Mouse (Mus musculus) left cerebral cortex, adult 18-20 months (tissue): ENCODE results near the gene Atp6v0a1. TPM values are rescaled to one million over a fixed set of nuclear protein-coding genes. Genes with fewer than 3 reads are reported as not detected.
"Not testable (repeated sequence)": the region's sequence is repeated elsewhere in the genome, so short reads cannot be mapped to it uniquely, and the experiment has no call there.

ENCODE experiments used
- DNase-seq, 2 experiments: peaks; one replicate each; pipeline ENCODE4 v3.0.0; 2021 to 2022; ENCODE audit warnings: low spot score in 2 of 2, mixed read lengths in 1 of 2
- total RNA-seq, 2 experiments: library from RNA; stranded (reverse); gene quantifications; 2 replicates each; pipeline ENCODE4 v1.2.3; 2021

Gene Atp6v0a1
- total RNA-seq, 2 experiments from 2014 or later = 423 to 445 TPM

DNA sequence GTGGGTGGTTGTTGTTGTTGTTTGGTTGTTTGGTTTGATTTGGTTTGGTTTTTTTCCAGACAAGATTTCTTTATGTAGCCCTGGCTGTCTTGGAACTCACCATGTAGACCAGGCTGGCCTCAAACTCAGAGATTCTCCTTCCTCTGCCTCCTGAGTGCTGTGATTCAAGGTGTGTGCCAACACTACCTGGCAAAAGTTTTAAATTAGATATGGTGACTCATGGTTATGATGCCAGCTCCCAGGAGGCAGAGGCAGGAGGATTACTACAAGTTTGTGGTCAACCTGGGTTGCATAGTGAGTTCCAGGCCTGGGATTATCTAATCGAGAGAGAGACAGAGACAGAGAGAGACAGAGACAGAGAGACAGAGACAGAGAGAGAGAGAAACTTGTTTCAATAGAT is 28.8 kb upstream of the Atp6v0a1 start:
- DNase-seq = no peak

DNA sequence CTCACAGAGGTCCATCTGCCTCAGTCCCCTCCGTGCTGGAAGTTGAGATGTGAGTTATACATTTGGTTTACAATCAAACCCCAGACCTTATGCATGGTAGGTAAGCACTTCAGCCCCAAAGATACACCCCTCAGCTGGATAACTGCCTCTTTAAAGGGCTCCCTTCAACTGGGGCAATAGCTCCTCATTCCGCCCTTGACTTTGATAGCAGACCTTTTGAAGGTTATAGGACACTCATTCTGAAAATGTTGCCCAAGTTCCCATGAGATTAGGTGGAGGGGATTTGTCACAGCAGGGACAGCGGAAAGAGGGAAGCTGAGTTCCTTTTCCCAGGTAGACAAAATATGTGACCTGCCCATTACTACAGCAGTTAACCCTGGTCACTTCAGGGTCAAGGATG is 28.0 kb upstream of the Atp6v0a1 start:
- DNase-seq = no peak

DNA sequence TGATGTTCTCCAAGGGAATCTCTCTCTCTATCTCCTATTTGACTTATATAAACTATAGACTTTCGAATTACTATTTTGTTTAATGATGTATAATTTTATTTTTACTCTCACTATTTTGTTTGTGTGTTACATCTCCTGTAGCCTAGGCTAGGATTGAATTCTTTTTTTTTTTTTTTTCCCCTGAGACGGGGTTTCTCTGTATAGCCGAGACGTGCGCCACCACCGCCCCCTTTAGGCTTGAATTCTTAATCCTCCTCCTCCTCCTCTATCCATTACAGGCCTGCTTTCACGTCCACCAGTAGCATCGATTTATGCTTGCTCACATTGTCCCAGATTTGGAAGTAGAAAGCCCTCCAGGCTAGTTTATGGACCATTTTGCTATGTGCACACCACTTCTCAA is 27.2 kb upstream of the Atp6v0a1 start:
- DNase-seq = no peak

DNA sequence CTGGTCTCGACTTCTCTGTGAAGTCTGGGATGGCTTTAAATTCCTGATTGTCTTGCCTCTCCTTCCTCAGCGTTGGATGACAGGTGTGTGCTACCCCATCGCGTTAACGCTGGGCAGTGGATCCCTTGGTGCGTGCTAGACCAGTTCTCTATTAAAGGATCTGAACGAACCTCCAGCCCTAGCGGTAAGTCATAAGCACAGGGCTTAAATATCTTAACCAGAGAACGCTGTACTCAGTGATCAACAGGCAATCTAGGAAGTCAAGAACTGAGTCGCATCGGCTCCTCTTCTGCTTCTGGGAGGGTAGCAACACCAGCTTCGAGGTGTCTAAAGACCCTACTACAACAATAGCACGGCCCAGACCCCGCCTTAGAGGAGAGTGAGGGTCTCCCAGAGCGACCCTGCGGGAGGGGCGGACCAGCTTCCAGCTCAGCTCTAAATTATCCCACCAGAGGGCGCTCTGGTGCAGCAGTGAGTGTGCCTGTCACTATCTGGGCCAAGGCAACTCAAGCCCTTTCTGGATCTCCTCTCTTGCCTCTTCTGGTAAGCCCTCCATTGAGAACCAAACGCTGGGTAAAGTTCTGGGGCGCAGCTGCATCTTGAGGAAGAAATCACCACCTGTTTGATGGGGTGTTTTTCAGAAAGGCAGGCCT is 26.0 kb upstream of the Atp6v0a1 start:
- peak; percentile 72 to 87 for DNase-seq

DNA sequence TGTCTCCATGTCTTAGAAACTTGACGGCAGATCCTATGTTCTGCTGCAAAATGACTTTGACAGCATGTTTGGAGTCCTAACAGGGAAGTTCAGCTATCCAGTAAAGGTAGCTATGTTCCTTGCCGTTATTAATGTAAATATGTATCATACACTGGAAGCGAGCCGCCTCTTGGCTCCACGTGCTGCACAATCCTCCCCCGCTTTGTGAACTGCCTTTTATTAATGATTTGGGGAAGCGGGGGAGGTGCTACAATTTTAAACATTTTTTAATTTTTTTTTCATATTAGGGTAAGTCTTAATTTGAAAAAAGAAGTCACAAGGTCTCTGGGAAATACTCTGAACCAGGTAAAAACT is 25.5 kb upstream of the Atp6v0a1 start:
- DNase-seq = no peak

DNA sequence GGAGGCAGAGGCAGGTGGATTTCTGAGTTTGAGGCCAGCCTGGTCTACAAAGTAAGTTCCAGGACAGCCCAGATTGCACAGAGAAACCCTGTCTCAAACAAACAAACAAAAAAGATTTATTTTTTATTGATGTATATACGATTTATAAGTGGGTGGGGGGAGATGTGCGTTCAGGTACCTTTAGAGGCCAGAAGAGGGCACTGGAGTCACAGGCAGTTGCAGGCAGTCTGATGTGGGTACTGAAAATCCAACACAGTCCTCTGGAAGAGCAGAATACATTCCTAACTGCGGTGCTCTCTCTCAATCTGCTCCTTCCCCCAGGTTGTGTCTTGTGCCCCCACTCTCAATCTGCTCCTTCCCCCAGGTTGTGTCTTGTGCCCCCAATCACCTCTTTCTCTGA is 23.6 kb upstream of the Atp6v0a1 start:
- no peak for DNase-seq

DNA sequence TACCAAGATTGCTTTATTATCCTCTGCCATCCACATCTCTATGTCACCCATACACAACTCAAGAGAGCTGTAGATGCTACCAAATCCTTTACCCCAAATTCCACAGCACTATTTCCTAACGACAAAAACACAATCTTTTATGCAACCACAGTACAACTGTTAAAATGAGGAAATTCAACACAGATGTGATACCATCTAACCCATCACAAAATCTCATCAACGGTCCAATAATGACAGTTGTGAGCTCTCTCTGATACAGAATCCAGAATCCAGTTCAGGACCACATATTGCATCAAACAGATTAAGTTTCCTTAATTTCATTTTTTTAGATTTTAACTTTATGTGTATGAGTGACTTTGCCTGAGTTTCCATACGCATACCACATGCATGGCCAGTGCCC is 20.6 kb upstream of the Atp6v0a1 start:
- DNase-seq = no peak

DNA sequence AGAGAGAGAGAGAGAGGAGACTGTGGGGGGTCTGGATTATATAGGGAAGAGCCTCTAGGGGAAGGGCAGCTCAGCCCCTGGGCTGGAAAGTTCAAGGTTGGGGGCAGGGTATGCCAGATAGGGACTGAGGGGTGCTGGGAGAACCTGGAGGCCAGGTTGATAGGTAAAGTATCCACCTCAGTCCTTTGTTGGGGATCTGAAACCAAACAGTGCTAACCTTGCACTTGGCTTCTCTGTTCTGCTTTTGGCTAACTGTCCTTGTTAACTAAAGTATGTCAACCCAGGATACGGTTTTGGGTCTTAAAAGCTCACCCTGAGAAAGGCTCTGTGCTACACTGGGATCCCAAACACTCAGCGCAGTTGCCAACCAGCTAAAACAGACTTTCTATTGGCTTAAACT is 19.6 kb upstream of the Atp6v0a1 start:
- no peak for DNase-seq

DNA sequence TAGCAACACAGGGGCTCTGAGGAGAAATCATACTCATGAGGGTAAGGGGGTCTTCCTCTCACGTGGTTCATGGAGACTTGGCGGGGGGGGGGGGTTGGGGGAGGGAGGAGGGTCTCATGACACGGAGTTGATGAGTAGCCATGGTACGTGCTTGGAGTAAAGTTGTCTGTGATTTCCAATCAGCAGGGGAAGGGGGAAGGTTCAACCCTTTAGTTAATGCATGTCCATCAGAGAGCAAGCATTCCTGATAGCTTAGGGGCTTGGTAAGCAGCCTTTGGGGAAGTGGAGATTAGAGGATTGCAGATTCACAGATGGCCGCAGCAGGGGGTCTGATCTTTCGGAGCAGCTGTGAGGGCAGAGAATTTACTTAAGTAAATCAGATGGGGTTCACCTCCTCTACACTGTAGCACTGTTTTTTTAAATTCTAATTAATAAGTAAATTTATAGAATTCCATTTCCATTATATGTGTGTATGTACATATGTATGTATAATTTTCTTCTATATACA is 18.2 kb upstream of the Atp6v0a1 start:
- DNase-seq = no peak

DNA sequence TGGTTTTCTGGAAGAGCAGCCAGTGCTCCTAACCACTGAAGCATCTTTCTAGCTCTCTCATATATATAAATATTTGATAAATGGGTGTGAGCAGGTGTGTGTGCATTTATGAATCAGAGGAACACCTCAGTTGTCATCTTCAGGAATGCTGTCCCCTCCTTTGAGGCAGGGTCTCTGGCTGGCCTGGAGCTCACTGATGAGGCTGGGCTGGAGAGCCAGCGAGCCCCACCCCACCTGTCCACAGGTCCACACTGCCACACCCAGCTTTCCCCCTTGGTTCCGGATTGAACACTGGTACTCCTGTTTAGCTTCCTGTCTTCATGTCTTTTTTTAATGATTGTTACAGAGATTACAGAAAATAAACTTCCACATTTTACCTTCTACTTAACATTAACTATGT is 15.8 kb upstream of the Atp6v0a1 start:
- DNase-seq = no peak

DNA sequence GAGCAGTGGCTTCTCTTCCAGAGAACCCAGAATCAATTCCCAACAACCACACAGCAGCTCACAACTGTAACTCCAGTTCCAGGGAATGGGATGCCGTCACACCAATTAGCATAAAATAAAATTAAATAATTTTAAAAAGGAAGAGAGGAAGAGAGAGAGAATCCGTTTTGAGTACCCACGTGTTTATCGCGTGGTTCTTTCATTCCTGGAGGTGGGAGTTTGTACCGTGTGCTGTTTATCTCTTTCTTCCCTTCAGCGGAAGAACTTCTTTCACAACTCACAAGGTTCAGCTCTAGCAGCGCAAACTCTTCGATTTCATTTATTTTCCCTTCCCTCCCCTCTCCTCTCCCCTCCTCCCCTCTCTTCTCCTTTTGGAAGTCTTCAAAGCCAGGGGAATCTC is 15.0 kb upstream of the Atp6v0a1 start:
- DNase-seq = no peak

DNA sequence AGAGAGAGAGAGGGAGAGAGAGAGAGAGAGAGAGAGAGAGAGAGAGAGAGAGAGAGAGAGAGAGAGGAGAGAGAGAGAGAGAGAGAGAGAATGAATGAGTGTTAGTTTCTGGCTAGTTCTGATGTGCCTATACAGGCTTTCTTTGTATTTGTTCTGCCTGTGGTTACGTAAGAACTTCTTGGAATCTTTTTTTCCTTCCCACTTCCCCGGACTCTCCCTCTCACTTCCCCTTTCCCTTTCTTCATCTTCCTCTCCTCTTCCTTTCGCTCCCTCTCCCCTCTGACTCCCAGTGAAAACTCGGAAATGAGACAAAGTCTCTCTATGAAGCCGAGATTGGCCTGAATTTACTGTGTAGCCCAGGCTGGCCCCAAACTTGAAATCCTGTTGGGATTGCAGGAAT is 14.6 kb upstream of the Atp6v0a1 start:
- no peak for DNase-seq

DNA sequence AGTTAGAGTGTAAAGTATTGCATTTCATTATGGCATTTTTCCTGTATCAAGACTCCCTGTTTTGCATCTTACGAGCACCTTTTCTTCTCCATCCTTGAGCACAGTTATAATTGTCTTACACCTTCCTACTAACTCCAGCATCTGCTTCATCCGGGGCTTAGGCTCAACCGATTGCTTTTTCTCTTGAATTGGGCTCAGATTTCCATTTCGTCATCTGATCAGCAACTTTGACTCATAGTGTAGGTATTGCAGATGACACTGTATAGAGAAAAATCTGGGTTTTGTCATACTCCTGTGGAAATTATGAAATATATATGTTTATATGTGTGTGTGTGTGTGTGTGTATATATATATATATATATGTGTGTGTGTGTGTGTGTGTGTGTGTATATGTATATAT is 12.8 kb upstream of the Atp6v0a1 start:
- no peak for DNase-seq

DNA sequence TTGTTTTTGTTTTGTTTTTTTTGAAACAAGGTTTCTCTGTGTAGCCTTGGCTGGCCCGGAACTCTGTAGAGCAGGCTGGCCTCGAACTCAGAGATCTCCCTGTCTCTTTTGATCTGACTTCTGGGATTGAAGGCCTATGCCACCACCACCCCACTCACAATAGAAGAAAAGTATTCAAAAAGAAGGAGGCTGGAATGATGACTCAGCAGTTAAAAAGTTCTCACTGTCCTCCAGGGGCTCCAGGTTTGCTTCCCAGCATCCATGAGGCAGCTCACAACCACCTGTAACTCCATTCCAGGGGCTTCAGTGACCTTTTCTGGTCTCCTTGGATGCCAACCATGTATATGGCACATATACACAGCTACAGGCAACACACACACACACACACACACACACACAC is 10.4 kb upstream of the Atp6v0a1 start:
- DNase-seq = no peak

DNA sequence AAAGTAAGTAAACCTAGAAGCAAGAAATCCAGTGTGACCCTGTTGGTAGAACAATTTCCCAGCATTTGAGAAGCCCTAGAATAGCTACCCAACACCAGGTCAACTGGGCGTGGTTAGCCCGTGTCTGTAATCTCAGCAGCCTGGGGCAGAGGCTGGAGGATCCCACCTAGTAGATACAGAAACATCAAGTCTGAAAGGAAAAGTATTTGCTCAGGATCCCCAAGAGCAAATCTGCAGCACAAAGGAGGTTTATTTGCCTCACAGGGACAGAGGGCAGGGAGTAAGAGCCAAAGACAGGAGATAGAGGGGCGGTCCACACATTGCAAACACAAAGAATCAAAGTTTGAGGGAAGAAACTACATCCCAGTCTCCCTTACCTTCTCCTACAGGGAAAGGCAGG is 10.0 kb upstream of the Atp6v0a1 start:
- no peak for DNase-seq

DNA sequence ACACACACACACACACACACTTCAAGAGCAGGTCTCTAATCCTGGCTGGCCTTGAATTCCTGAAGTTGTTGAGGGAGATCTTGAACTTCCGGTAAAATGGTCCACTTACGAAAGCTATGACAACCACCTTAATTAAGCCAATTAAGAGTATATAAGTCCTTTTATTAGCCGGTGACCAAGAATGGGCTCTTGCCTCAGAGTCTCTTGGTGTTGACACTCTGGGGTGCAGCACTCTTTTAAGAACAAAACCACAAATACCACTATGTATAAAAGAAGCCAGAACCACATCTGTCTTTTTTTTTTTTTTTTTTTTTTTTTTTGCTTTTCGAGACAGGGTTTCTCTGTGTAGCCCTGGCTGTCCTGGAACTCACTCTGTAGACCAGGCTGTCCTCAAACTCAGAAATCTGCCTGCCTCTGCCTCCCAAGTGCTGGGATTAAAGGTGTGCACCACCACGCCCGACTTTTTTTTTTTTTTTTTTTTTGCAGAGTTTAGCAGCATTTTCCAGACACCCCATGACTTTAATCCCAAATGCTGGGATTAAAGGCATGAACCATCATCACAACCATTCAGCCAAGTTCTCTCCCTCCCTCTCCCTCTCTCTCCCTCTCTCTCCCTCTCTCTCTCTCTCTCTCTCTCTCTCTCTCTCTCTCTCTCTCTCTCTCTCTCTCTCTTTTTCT is 7.2 kb upstream of the Atp6v0a1 start:
- not testable (repeated sequence) for DNase-seq

DNA sequence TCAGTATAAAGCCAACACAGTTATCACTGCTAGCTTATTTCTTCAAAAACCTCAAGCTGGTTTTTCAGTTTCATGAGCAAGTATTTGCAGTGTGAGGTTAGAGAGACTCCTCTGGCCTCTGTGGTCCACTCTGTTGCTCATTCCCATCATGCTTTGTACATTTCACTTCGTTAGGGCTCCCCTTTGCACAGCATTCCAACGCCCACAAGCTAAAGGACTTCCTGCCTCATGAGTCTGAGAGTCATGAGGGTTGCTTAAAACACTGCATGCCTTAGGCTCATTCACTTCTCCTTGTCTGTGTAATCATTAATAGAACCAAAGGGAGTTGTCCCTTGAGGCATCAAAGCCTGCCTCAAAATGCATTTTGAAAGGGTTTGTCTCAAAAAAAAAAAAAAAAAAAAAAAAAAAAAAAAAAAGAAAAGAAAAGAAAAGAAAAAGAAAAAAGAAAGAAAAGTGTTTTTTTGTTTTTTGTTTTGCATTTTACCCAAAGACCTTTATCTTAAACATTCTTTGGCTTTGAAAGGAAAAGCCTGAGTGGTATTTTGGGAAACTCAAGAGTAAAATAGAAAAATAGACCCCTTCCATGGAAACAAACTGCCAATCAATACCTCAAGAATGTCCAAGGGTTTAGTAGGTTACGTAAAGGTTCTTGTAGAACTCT is 6.1 kb upstream of the Atp6v0a1 start:
- no peak for DNase-seq

DNA sequence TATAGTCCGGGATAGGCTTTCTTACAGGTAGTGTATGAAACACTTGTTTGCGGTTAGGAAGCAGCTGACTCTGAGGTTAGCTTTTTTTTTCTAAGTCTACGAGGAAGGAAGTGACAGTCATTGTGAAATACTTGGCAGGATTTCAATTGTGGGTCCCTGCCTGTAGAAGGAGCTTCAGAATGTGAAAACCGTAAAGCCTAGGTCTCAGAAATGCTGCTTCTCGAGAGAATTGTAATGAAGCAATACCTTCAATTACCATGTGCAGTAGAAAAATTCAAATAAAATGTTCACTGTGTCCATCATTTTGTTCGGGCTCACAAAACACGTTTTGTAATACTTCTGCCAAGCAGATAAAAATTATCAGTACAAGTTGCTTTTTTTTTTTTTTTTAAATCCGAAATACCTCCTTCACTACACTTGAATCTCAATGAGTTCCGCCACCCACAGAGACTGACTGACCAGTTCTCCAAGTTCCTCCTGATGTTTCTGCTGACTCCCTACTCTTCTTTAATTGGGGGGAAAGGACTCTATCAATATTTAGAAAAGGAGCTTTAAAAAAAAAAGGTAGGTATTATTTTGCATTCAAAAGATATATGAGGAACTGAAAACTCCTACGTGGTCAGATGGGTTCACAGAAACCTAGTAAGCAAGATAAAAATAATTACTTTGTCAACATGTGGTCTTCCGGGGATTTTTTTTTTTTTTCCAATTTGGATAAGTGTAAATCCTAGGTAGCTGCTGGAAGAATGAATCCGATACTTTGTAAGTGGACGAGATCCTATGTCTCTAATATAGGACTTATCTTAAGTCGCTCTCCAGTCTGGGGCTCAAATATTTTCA is 826 bp upstream of the Atp6v0a1 start:
- no peak for DNase-seq

DNA sequence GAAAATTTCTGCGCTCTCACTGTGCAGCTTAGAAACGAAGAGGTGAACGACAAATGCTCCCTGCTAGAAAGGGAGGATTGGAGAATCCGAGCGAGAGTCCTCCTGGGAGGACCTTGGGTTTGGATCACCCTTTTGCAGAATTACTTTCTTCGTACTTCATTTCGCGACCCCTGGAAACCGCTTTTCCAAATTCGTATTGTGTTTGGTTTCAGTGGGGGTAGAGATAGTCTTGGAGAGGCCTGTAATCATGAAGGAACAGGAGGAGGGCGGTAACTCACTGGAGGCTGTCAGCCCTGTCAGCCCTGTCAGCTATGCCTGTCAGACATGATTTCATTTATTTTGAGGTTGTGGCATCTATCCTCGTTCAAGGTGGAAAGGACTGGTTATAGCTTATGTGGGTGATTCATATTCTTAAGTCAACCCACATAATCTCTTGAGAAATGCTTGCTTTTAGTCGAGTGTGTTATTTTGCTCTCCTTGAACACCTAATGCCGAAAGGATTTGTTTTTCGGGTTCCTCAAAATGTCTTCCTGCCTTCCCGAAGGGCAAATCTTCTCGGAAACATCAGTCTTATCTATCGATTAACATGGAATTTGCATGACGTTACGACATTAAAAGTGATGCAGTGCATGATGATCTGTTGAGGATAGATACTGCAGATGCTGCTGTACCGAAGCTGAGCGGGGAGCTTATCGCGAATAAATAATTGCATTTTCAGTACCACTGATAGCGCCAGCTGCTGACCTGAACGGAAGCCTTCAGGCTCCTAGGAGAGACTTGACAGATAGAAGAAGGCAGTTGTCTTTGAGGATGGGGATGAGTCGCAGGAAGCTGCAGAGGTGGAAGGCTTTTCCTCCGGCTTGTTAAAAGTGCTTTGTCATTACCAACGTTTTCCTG is 884 bp downstream of the Atp6v0a1 start:
- peak in 1 of 2 experiments; percentile 22 for DNase-seq

DNA sequence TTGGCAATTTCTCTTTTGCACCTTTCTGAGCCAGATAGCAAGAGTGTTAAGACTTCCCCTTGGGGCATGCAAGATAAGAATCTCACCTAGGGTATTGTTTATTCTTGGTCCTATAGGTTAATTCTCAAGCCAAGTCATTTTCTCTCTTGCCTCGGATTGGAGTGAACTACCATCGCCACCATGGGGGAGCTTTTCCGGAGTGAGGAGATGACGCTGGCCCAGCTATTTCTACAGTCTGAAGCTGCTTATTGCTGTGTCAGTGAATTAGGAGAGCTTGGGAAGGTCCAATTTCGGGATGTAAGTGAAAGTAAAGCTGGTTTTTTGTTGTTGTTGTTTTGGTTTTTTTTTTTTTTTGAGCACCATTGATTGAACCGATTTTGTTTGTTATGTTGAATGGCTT is 2.4 kb downstream of the Atp6v0a1 start:
- no peak for DNase-seq

DNA sequence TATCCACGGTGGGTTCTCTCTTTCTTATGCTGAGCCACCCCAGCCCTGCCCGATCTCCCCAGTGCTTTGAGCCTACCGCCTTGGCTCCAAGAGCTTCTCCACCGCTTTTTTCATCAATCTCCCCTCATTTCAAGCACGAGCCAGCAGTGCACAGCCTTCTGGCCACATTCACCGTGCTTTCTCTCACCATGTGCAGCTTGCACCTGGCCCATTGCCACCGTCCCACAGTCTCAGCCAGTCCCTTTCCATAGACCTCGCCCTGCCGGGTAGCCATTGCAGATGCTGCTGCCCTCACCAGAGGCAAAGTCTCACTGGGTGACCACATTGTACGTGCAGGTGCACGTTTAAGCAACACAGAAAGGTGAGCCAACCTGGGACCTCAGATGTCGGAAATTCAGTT is 14.1 kb downstream of the Atp6v0a1 start:
- peak; percentile 38 to 47 for DNase-seq
